Mouse (Mus musculus) MEL (cell line): ENCODE data around the gene Cdh4. TPM values are rescaled to one million over a fixed set of nuclear protein-coding genes. Genes with fewer than 3 reads are reported as not detected.

ENCODE experiments used
- DNase-seq: peaks from one replicate; pipeline ENCODE4 v3.0.0; 2011; ENCODE audit warnings: low read depth, low spot score
- H3K27ac ChIP-seq: 2 replicates; pipeline ENCODE4 v1.5.1; 2012; ENCODE audit warnings: low read depth, mild to moderate bottlenecking, control low read depth, low read length, moderate library complexity; ENCODE audit not compliant: control insufficient read depth
- H3K27me3 ChIP-seq, 2 experiments: fragments of 150-350 bp in 1 of 2; sonication (generic) in 1 of 2; 2 replicates each; pipeline ENCODE4 v1.6.1; 2012; ENCODE audit warnings: low read length in 2 of 2, mild to moderate bottlenecking in 2 of 2, improper control_type of control experiment in 1 of 2, moderate library complexity in 1 of 2; ENCODE audit not compliant: insufficient read depth in 2 of 2, control insufficient read depth in 1 of 2
- H3K36me3 ChIP-seq, 2 experiments: 2 replicates each; pipeline ENCODE4 v1.6.1; 2012 to 2014; ENCODE audit warnings: low read length in 2 of 2, improper control_type of control experiment in 1 of 2, inconsistent platforms in 1 of 2, mild to moderate bottlenecking in 1 of 2; ENCODE audit not compliant: insufficient read depth in 2 of 2, control insufficient read depth in 1 of 2
- H3K4me1 ChIP-seq, 2 experiments: fragments of 150-350 bp in 1 of 2; sonication (generic) in 1 of 2; 2 replicates each; pipeline ENCODE4 v1.6.1; 2012; ENCODE audit warnings: low read length in 2 of 2, improper control_type of control experiment in 1 of 2, mild to moderate bottlenecking in 1 of 2; ENCODE audit not compliant: insufficient read depth in 2 of 2, control insufficient read depth in 1 of 2
- H3K4me3 ChIP-seq, 2 experiments: fragments of 150-350 bp in 1 of 2; sonication (generic) in 1 of 2; 2 replicates each; pipeline ENCODE4 v1.5.1; 2012; ENCODE audit warnings: low read depth in 2 of 2, low read length in 2 of 2, mild to moderate bottlenecking in 2 of 2, moderate library complexity in 2 of 2, control low read depth in 1 of 2, improper control_type of control experiment in 1 of 2; ENCODE audit not compliant: control insufficient read depth in 1 of 2, insufficient read depth in 1 of 2
- H3K79me2 ChIP-seq: 2 replicates; pipeline ENCODE4 v1.6.1; 2012; ENCODE audit warnings: mild to moderate bottlenecking, low read length, moderate library complexity; ENCODE audit not compliant: control insufficient read depth, poor library complexity, insufficient read depth
- H3K9ac ChIP-seq: 2 replicates; pipeline ENCODE4 v1.6.1; 2012; ENCODE audit warnings: low read depth, mild to moderate bottlenecking, control low read depth, low read length, moderate library complexity; ENCODE audit not compliant: control insufficient read depth, poor library complexity, severe bottlenecking
- H3K9me3 ChIP-seq: fragments of 150-350 bp; sonication (generic); replicated peaks from 2 replicates; pipeline ENCODE4 v1.6.1; 2012; ENCODE audit warnings: mild to moderate bottlenecking, low read length, improper control_type of control experiment, moderate library complexity; ENCODE audit not compliant: insufficient read depth
- BHLHE40 ChIP-seq: IDR thresholded peaks from 2 replicates; pipeline ENCODE4 v1.6.1; 2012; ENCODE audit warnings: low read depth, mild to moderate bottlenecking, inconsistent platforms, low read length, improper control_type of control experiment, borderline replicate concordance
- CHD2 ChIP-seq: IDR thresholded peaks from 2 replicates; pipeline ENCODE4 v1.6.1; 2011; ENCODE audit warnings: low read length, improper control_type of control experiment
- CTCF ChIP-seq, 3 experiments: IDR thresholded peaks in 2 of 3; conservative IDR thresholded peaks in 1 of 3; 2 replicates each; pipeline ENCODE4 v1.5.1; 2011 to 2012; ENCODE audit warnings: low read length in 3 of 3, low read depth in 2 of 3, mild to moderate bottlenecking in 2 of 3, improper control_type of control experiment in 1 of 3, inconsistent platforms in 1 of 3, mixed read lengths in 1 of 3, moderate library complexity in 1 of 3; ENCODE audit not compliant: control insufficient read depth in 1 of 3, insufficient read depth in 1 of 3, poor library complexity in 1 of 3, severe bottlenecking in 1 of 3
- GABPA ChIP-seq: IDR thresholded peaks from 2 replicates; pipeline ENCODE4 v1.6.1; 2012; ENCODE audit warnings: low read depth, mild to moderate bottlenecking, inconsistent platforms, low read length, improper control_type of control experiment, moderate library complexity
- GATA1 ChIP-seq: IDR thresholded peaks from 2 replicates; pipeline ENCODE4 v1.6.1; 2011; ENCODE audit warnings: low read depth, low read length, improper control_type of control experiment
- HCFC1 ChIP-seq: IDR thresholded peaks from 2 replicates; pipeline ENCODE4 v1.6.1; 2012; ENCODE audit warnings: low read depth, mild to moderate bottlenecking, inconsistent platforms, low read length, improper control_type of control experiment, moderate library complexity
- MYB ChIP-seq: IDR thresholded peaks from 2 replicates; pipeline ENCODE4 v1.6.1; 2011; ENCODE audit warnings: mild to moderate bottlenecking, low read depth, low read length, improper control_type of control experiment
- NRF1 ChIP-seq: IDR thresholded peaks from 2 replicates; pipeline ENCODE4 v1.6.1; 2014; ENCODE audit warnings: low read depth, mild to moderate bottlenecking, inconsistent platforms, low read length, improper control_type of control experiment, moderate library complexity; ENCODE audit not compliant: poor library complexity, insufficient read depth, severe bottlenecking
- POLR2AphosphoS2 ChIP-seq: IDR thresholded peaks from 2 replicates; pipeline ENCODE4 v1.6.1; 2011; ENCODE audit warnings: low read length, improper control_type of control experiment
- POLR2AphosphoS5 ChIP-seq: IDR thresholded peaks from 2 replicates; pipeline ENCODE4 v1.6.1; 2012; ENCODE audit warnings: low read depth, borderline replicate concordance, mild to moderate bottlenecking, inconsistent platforms, low read length, moderate library complexity, mixed read lengths
- RAD21 ChIP-seq: IDR thresholded peaks from 2 replicates; pipeline ENCODE4 v1.6.1; 2011; ENCODE audit warnings: mild to moderate bottlenecking, low read depth, low read length, improper control_type of control experiment
- RCOR1 ChIP-seq: IDR thresholded peaks from 2 replicates; pipeline ENCODE4 v1.6.1; 2012; ENCODE audit warnings: low read depth, mild to moderate bottlenecking, inconsistent platforms, low read length, improper control_type of control experiment
- TCF12 ChIP-seq: IDR thresholded peaks from 2 replicates; pipeline ENCODE4 v1.6.1; 2014; ENCODE audit warnings: low read depth, mild to moderate bottlenecking, inconsistent platforms, low read length, improper control_type of control experiment, moderate library complexity
- polyA plus RNA-seq, 2 experiments: library from polyadenylated mRNA; stranded (reverse) in 1 of 2; unstranded in 1 of 2; fragments of >175 nt in 1 of 2; fragments of >200 nt in 1 of 2; gene quantifications; 2 replicates each; pipeline versions ENCODE4 v1.2.1 to v1.2.4; 2012; ENCODE audit warnings: low replicate concordance in 2 of 2, low read depth in 1 of 2; ENCODE audit not compliant: insufficient read length in 2 of 2, insufficient read depth in 1 of 2, missing spikeins in 1 of 2
- total RNA-seq: library from RNA; depleted of rRNA; stranded (reverse); fragments of 300-350 nt; gene quantifications from 2 replicates; pipeline ENCODE4 v1.2.3, GENCODE M21; 2012

Cdh4 gene
- total and polyA plus RNA-seq, 3 experiments, result not detected

- Histone ChIP-seq H3K9me3 (no peaks in the 10 kb centered on the region), H3K9ac (no peak overlapping the region), H3K27ac (no peak overlapping the region), H3K79me2 (no peaks in the 10 kb centered on the region), H3K27me3 (no peaks in the 10 kb centered on the region), H3K4me3 (no peak overlapping the region), H3K4me1 (no peaks in the 10 kb centered on the region), H3K36me3 (no peaks in the 10 kb centered on the region)
- no peak for TF ChIP-seq HCFC1
- no peak for TF ChIP-seq RAD21
- no peak for DNase-seq
Observed at GRCm38 (mm10) chr2:179780961-179781360, 338.7 kb downstream of the Cdh4 start.

GRCm38 (mm10) chr2:179787256-179787655, 345.0 kb downstream of the Cdh4 start:
- no peaks in the 10 kb centered on the region for H3K79me2 ChIP-seq
- H3K9ac ChIP-seq, result no peak overlapping the region
- H3K27ac ChIP-seq, result no peak overlapping the region
- no peak for TF ChIP-seq CHD2
- no peak for TF ChIP-seq GABPA
- TF ChIP-seq BHLHE40, result no peak
- no peak for TF ChIP-seq GATA1
- no peak for TF ChIP-seq NRF1
- no peak for TF ChIP-seq TCF12
- no peak for TF ChIP-seq POLR2AphosphoS5
- no peak for TF ChIP-seq POLR2AphosphoS2
- H3K4me3 ChIP-seq, result no peak overlapping the region
- H3K4me1 ChIP-seq, result no peaks in the 10 kb centered on the region
- no peaks in the 10 kb centered on the region for H3K27me3 ChIP-seq
- no peak for DNase-seq
- no peaks in the 10 kb centered on the region for H3K36me3 ChIP-seq
- H3K9me3 ChIP-seq, result no peaks in the 10 kb centered on the region

GRCm38 (mm10) chr2:179787797-179788196, 345.6 kb downstream of the Cdh4 start:
- no peaks in the 10 kb centered on the region for H3K4me1 ChIP-seq
- H3K9me3 ChIP-seq, result no peaks in the 10 kb centered on the region
- no peaks in the 10 kb centered on the region for H3K36me3 ChIP-seq
- no peak overlapping the region for H3K27ac ChIP-seq
- no peak overlapping the region for H3K4me3 ChIP-seq
- H3K79me2 ChIP-seq, result no peaks in the 10 kb centered on the region
- H3K9ac ChIP-seq, result no peak overlapping the region
- no peaks in the 10 kb centered on the region for H3K27me3 ChIP-seq
- no peak for DNase-seq
- TF ChIP-seq CTCF (IDR thresholded peaks at IDR 0.05 in 2 of 3, conservative IDR thresholded peaks at IDR 0.05 in 1 of 3; ENCODE audit: control insufficient read depth in 1 of 3, insufficient read depth in 1 of 3, low read depth in 2 of 3, low read length in 3 of 3, poor library complexity in 1 of 3, severe bottlenecking in 1 of 3), result no peak
- no peak for TF ChIP-seq RAD21
- no peak for TF ChIP-seq RCOR1
- TF ChIP-seq MYB, result no peak
- no peak for TF ChIP-seq POLR2AphosphoS2
- TF ChIP-seq GATA1, result no peak
